Mouse (Mus musculus): Measurements from ENCODE around the gene Duox1.

The Duox1 gene

GRCm38 (mm10) chr2:122361868-122362621, 46.6 kb downstream of the Duox1 start:
- ChIA-PET POLR2A (interaction anchor here in 3 of 4 experiments (0.5 to 21.9 kb wide), 11 partner anchors 6 to 1166 kb away, joined by 3 to 342 read pairs (median 8); partner anchors contain the start of gene Shf (in 2 of the 3)), CTCF (interaction anchor here in 3 of 4 experiments (0.7 to 2.8 kb wide), 8 partner anchors 10 to 52 kb away, joined by 3 to 12 read pairs (median 6); no protein-coding TSS in a partner anchor)

GRCm38 (mm10) chr2:122362622-122363523, 47.4 kb downstream of the Duox1 start:
- CTCF ChIA-PET: interaction anchor here (0.5 to 2.8 kb wide), 13 partner anchors 10 to 176 kb away, joined by 3 to 12 read pairs (median 4); no protein-coding TSS in a partner anchor
- POLR2A ChIA-PET: interaction anchor here in 3 of 4 experiments (0.5 to 21.9 kb wide), 10 partner anchors 5 to 209 kb away, joined by 3 to 342 read pairs (median 10); partner anchors contain the start of gene Shf (in 2 of the 3)

GRCm38 (mm10) chr2:122364352-122364944, 49.0 kb downstream of the Duox1 start:
- POLR2A ChIA-PET: interaction anchor here in 3 of 4 experiments (1.0 to 13.3 kb wide), 5 partner anchors 11 to 335 kb away, joined by 3 to 342 read pairs (median 25); no protein-coding TSS in a partner anchor
- CTCF ChIA-PET: interaction anchor here (0.6 to 3.5 kb wide), 16 partner anchors 10 to 265 kb away, joined by 3 to 26 read pairs (median 6); no protein-coding TSS in a partner anchor

GRCm38 (mm10) chr2:122365244-122365866, 49.9 kb downstream of the Duox1 start:
- ChIA-PET POLR2A (interaction anchor here in 3 of 4 experiments (0.8 to 13.3 kb wide), 13 partner anchors 11 to 336 kb away, joined by 3 to 342 read pairs (median 3); partner anchors contain the start of gene Spg11 (in 1 of the 3)), CTCF (interaction anchor here (0.6 to 3.5 kb wide), 37 partner anchors 9 to 294 kb away, joined by 3 to 26 read pairs (median 5); partner anchors contain the start of genes Duoxa1 (in 2 of the 4), Duox2 (in 1 of the 4) and Duoxa2 (in 1 of the 4))

GRCm38 (mm10) chr2:122366039-122366438, 50.6 kb downstream of the Duox1 start:
- ChIA-PET POLR2A (interaction anchor here in 3 of 4 experiments (0.8 to 13.3 kb wide), 14 partner anchors 11 to 333 kb away, joined by 3 to 342 read pairs (median 3); partner anchors contain the start of gene Spg11 (in 2 of the 3)), CTCF (interaction anchor here (0.6 to 3.5 kb wide), 30 partner anchors 11 to 295 kb away, joined by 3 to 26 read pairs (median 5); partner anchors contain the start of gene Duoxa1 (in 2 of the 4))

- CTCF ChIA-PET: interaction anchor here (0.5 to 3.5 kb wide), 12 partner anchors 14 to 181 kb away, joined by 3 to 26 read pairs (median 4); partner anchors contain the start of gene Duoxa1 (in 1 of the 4)
- POLR2A ChIA-PET: interaction anchor here in 3 of 4 experiments (0.6 to 13.3 kb wide), 11 partner anchors 11 to 334 kb away, joined by 3 to 342 read pairs (median 5); partner anchors contain the start of genes Sord (in 1 of the 3) and Spg11 (in 1 of the 3)
These were observed 51.2 kb downstream of the Duox1 start for GRCm38 (mm10) chr2:122366706-122367105.

GRCm38 (mm10) chr2:122367181-122367580, 51.7 kb downstream of the Duox1 start:
- CTCF ChIA-PET: interaction anchor here in 3 of 4 experiments (0.7 to 3.5 kb wide), 5 partner anchors 14 to 33 kb away, joined by 3 to 26 read pairs (median 7); no protein-coding TSS in a partner anchor
- POLR2A ChIA-PET: interaction anchor here in 3 of 4 experiments (0.6 to 13.3 kb wide), 11 partner anchors 10 to 264 kb away, joined by 3 to 342 read pairs (median 13); partner anchors contain the start of genes Sord (in 1 of the 3) and Spg11 (in 1 of the 3)

GRCm38 (mm10) chr2:122367701-122368080, 52.2 kb downstream of the Duox1 start:
- POLR2A ChIA-PET: interaction anchor here (0.6 to 13.3 kb wide), 23 partner anchors 10 to 681 kb away, joined by 3 to 342 read pairs (median 6); partner anchors contain the start of genes Duoxa1 (in 1 of the 4) and Spg11 (in 1 of the 4)
- CTCF ChIA-PET: interaction anchor here in 2 of 4 experiments (1.0 to 2.4 kb wide), 6 partner anchors 11 to 65 kb away, joined by 3 to 18 read pairs (median 7); no protein-coding TSS in a partner anchor

- CTCF ChIA-PET: interaction anchor here (0.9 to 2.8 kb wide), 14 partner anchors 10 to 124 kb away, joined by 3 to 22 read pairs (median 5); partner anchors contain the start of gene Duoxa1 (in 1 of the 4)
- POLR2A ChIA-PET: interaction anchor here (0.6 to 13.3 kb wide), 44 partner anchors 8 to 682 kb away, joined by 3 to 342 read pairs (median 4); partner anchors contain the start of genes Spg11 (in 2 of the 4), B2m (in 1 of the 4), Ctdspl2 (in 1 of the 4) and Duoxa1 (in 1 of the 4)
These were observed 52.9 kb downstream of the Duox1 start for GRCm38 (mm10) chr2:122368081-122368971.

- CTCF ChIA-PET: interaction anchor here (0.5 to 2.8 kb wide), 17 partner anchors 9 to 297 kb away, joined by 3 to 22 read pairs (median 4); partner anchors contain the start of gene Duoxa1 (in 1 of the 4)
These were observed 53.7 kb downstream of the Duox1 start, which contains the start of gene Shf for GRCm38 (mm10) chr2:122368995-122369739. TSS of gene Shf (minus strand) at chr2:122369162.

GRCm38 (mm10) chr2:122370101-122370750, 54.8 kb downstream of the Duox1 start:
- POLR2A ChIA-PET: interaction anchor here in 3 of 4 experiments (0.9 to 13.3 kb wide), 26 partner anchors 8 to 504 kb away, joined by 3 to 342 read pairs (median 5); partner anchors contain the start of genes Spg11 (in 3 of the 3), Casc4 (in 1 of the 3), Ctdspl2 (in 1 of the 3) and Duox1 (in 1 of the 3)
- CTCF ChIA-PET: interaction anchor here (0.5 to 2.8 kb wide), 11 partner anchors 8 to 61 kb away, joined by 3 to 22 read pairs (median 4); partner anchors contain the start of gene Duoxa1 (in 1 of the 4)

More at GRCm38 (mm10) chr2:122368995-122369739, 53.7 kb downstream of the Duox1 start, which contains the start of gene Shf:
- POLR2A ChIA-PET: interaction anchor here (0.6 to 13.3 kb wide), 44 partner anchors 9 to 413 kb away, joined by 3 to 342 read pairs (median 4); partner anchors contain the start of genes Duoxa2 (in 2 of the 4), Spg11 (in 2 of the 4), B2m (in 1 of the 4) and Ctdspl2 (in 1 of the 4)

- POLR2A ChIA-PET: interaction anchor here in 3 of 4 experiments (0.7 to 13.3 kb wide), 6 partner anchors 9 to 366 kb away, joined by 3 to 342 read pairs (median 6); no protein-coding TSS in a partner anchor
These were observed 56.6 kb downstream of the Duox1 start for GRCm38 (mm10) chr2:122372067-122372466.

GRCm38 (mm10) chr2:122372541-122372940, 57.1 kb downstream of the Duox1 start:
- POLR2A ChIA-PET: interaction anchor here in 2 of 4 experiments (0.7 to 13.3 kb wide), 5 partner anchors 19 to 365 kb away, joined by 3 to 342 read pairs (median 8); partner anchors contain the start of gene Duox1 (in 1 of the 2)
- CTCF ChIA-PET: no interaction called here

More at GRCm38 (mm10) chr2:122372067-122372466, 56.6 kb downstream of the Duox1 start:
- CTCF ChIA-PET: interaction anchor here in 2 of 4 experiments (0.5 to 0.6 kb wide), 2 partner anchors 11 to 377 kb away, joined by 3 read pairs; no protein-coding TSS in a partner anchor

Data from embryonic stem cell, embryonic (primary cell).